Mouse (Mus musculus) cortical plate, adult 2 months (tissue): ENCODE data around the gene Tigd3.

ENCODE experiments used
- CTCF ChIP-seq: fragments of 200-500 bp; IDR thresholded peaks from 2 replicates; pipeline ENCODE4 v1.5.1; 2011; ENCODE audit warnings: mild to moderate bottlenecking, control low read depth, low read length; ENCODE audit not compliant: insufficient read depth; ENCODE audit errors: extremely low read depth
- POLR2A ChIP-seq: fragments of 200-500 bp; IDR thresholded peaks from 2 replicates; pipeline ENCODE4 v1.6.1; 2011; ENCODE audit warnings: mild to moderate bottlenecking, low read length, control low read depth; ENCODE audit not compliant: insufficient read depth; ENCODE audit errors: extremely low read depth

DNA sequence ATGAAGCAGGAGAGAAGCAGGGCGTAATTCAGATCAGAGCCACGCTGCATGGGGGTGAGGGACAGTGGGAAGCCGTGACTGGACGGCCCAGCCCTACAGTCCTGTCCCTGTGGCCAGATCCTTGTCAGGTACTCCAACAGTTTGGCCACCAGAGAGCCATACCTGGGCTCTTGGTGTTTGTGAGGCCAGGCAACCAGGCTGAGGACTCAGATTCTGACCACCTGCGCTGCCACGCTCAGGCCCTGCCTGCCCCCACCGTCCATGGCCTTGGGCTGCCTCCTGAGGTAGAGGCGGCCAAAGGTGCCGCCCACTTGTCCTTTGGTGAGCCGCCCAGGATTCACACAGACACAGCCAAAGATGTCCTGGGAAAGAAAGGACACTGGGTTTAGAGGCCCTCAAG, 46.7 kb upstream of the Tigd3 start:
- no peak for TF ChIP-seq CTCF
- TF ChIP-seq POLR2A, result no peak
